Mouse (Mus musculus): ENCODE measurements around the gene Ccl25.

- no peak for TF ChIP-seq CTCF (IDR thresholded peaks at IDR 0.05; ENCODE audit: borderline replicate concordance, extremely low read depth, insufficient read depth, insufficient read length)
- TF ChIP-seq POLR2A (IDR thresholded peaks at IDR 0.05; ENCODE audit: borderline replicate concordance, extremely low read depth, insufficient read depth, insufficient read length, poor library complexity, severe bottlenecking), result no peak
Observed at GRCm38 (mm10) chr8:4333966-4334365, 9.0 kb downstream of the Ccl25 start.

All from brain, embryonic 14.5 days (tissue).